Mouse (Mus musculus) spleen, postnatal 4 days (tissue): ENCODE data around the gene Dcaf7.
A peak's percentile ranks its signal among the peaks of the same experiment; 100 is the strongest.
"Not testable (repeated sequence)": the region's sequence is repeated elsewhere in the genome, so short reads cannot be mapped to it uniquely, and the experiment has no call there.

Experiments
- DNase-seq, 2 experiments: peaks; one replicate each; pipeline ENCODE4 v3.0.0; 2022; ENCODE audit warnings: low spot score in 2 of 2

The Dcaf7 gene

DNA sequence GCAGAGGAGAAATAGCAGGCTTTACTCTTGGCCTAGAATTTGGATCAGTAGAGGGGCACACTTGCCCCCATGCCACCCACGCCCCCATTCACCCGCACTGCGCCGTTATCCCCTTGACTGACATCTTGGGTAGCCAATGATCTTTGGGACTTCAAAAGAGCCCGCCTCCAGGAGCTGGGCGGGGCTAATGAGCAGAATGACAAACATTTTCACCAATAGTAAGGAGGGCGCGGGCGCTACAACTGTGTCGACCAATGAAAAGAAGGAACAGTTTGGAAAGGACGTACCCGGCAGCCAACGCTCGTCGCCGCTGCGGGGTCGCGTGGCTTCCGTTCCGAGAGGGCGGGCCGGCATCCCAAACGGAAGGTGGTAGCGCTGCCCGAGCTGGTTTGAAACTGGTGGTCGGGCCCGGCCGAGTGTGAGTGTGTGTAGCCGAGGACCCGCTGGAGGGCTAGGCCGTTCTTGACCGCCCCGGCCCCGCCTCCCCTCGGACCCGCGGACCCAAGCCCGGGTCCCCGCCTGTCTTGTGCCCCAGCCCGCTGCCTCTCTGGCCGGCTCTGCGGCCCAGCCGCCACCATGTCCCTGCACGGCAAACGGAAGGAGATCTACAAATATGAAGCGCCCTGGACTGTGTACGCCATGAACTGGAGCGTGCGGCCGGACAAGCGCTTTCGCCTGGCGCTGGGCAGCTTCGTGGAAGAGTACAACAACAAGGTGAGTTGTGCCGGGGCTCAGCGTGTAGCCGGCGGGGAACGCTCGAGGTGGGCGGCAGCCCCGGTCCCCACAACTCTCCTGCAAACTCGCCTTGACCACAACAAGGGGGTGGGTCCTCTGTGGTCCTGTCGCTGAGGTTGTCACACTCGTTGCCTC lies at the start of gene Dcaf7:
TSS of gene Dcaf7 (plus strand) at position 325 of the 870 bp plus-strand sequence.
- DNase-seq, result peak; percentile 96 to 99

DNA sequence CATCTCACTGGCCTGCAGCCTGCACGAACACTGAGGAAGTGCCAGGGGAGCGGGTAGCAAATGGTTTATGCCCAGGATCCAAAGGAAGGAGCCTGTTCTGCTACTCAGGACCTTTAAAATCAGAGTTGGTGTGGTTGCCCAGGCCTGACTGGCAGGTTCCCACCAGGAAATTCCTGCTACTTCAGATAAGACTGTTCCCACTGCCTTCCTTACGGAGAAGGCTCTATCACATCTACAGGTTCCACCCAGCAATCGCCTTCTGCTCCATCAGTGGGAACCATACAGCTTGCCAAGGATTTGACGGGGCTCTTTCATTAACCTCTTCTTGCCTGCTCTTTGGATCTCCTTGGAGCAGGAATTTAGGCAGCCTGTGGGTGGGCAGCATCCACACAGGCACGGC lies 49.2 kb upstream of the Dcaf7 start:
- no peak for DNase-seq

- DNase-seq, result no peak
These were observed 47.2 kb upstream of the Dcaf7 start for GRCm38 (mm10) chr11:105989446-105989845.

DNA sequence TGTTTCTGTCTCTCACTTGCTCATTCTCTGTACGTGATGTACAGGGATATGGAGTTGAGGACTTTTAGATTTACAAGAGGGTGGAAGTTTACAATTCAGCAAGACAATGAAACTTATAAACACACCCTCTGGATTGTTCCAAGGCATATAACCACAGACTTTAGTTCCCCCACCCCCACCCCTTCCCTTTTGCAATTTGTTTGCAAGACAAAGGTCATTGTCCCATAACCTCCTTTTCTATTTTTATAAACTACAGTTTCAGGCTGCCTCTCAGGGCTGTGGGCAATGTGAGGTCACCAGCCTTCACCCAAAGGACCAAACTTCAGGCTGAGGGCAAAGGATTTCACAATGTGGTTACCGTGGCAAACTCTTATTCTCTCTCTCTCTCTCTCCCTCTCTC lies 46.4 kb upstream of the Dcaf7 start:
- DNase-seq, result no peak

GRCm38 (mm10) chr11:105994375-105994774 lies 42.3 kb upstream of the Dcaf7 start, which contains the start of gene Ace3:
Gene Ace3, plus strand, starts transcription at chr11:105994675.
- DNase-seq, result no peak

GRCm38 (mm10) chr11:106000062-106000461 lies 36.6 kb upstream of the Dcaf7 start:
- no peak for DNase-seq

GRCm38 (mm10) chr11:106001718-106002117 lies 35.0 kb upstream of the Dcaf7 start:
- no peak for DNase-seq

DNA sequence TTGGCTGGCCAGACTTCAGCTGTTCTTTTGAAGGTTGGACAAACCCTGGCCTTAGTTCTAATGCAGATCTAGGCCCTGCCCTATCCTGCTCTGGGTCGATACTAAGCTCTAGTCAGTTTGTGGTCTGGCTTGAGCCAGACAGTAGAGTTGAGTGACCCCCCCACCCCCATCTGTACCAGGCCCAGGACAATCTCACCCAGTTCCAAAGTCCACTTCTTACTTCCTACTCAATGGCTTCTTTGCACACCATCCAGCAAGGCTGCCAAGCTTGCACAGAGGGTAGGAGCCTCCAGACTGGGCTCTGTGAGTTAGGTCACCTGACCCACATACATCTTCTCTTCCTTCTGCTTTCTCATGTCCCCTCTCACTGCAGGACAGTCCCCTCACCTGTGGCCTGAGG lies 32.1 kb upstream of the Dcaf7 start:
- no peak for DNase-seq

DNA sequence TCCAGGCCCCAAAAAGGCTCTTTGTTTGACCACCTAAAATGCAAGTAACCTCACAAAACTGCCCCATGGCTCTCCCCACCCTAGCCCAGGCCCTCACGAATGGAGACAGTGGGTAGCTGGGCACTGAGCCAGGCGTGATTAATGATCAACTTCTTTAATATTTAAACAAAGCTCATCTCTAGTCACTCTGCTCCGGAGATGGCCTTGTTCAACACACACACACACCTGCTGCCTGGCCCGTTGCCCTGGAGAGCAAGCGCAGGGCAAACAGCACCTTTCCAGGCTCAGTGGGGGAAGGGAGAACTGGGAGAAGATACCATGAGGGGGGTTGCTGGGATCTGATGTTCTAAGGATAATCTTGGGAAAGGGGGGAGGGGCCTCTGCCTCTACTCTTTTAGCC lies 30.7 kb upstream of the Dcaf7 start:
- no peak for DNase-seq

DNA sequence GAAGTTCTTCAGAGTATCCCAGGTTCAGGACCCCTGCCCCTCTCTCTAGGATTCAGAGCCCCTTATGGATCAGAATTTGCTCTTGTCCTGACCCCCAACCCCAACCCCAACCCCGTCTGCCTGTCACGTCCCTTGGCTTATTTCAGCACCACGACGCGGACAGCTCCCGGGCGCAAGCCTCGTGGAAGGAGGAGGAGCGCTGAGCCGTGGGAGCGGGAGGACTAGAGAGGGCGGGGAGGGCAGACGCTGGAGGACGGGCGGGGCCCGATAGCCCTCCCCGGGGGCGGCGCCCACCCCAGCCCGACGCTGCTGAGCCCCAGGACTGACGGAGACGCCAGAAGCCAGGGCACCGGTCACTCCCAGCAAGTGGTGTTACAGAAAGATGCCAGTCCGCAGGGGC lies 28.9 kb upstream of the Dcaf7 start, which contains the start of gene Kcnh6:
TSS of gene Kcnh6 (plus strand) at position 304 of the 400 bp plus-strand sequence.
- peak; percentile 65 to 90 for DNase-seq

DNA sequence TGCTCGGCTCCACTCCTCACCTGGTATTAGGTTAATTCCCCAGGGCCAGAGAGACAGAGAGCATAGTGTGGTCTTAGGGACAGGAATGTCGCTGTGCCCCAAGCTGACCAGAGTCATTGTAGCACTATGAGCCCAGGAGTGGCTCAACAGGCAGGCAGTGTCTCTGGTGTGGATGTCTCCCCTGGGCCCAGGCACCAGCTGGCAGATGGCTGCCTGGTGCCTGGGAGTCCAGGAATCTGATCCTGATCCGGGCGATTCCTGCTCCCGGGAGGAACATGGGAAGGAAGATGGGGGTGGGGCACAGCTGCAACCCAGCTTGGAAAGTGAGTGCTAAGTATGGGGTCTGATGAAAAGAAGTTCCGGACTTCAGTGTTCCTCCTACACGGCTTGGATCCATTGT lies 24.0 kb upstream of the Dcaf7 start:
- DNase-seq, result no peak

DNA sequence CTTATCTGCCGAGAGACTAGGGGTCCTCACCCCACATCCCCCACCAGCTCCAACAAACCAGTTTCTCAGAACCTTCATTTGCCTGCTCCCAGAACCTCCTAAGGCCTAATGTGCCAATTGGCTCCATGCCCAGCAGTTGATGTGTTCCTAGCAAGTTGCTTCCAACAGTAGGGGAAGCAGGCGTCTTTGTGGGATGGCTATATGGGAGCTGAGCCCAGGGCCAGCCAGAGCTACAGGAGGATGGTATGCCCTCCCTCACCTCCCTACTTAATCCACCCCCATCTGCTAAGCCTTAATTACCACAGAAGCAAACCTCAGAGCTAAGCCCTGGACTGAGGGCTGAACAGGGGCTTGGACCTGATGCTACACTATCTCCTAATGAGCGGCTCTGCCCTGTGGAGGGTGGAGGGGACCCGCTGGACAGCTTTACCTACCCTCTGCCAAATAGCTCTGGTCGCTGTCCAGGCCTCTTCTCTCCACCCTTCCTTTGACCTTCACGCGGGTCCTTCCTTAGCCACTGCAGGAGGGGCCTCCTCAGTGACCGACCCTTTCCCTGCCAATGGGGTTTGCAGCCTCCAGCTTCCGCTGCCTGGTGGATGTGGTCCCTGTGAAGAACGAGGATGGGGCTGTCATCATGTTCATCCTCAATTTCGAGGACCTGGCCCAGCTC lies 23.0 kb upstream of the Dcaf7 start:
- DNase-seq, result no peak

GRCm38 (mm10) chr11:106016440-106016839 lies 20.2 kb upstream of the Dcaf7 start:
- DNase-seq, result no peak

DNA sequence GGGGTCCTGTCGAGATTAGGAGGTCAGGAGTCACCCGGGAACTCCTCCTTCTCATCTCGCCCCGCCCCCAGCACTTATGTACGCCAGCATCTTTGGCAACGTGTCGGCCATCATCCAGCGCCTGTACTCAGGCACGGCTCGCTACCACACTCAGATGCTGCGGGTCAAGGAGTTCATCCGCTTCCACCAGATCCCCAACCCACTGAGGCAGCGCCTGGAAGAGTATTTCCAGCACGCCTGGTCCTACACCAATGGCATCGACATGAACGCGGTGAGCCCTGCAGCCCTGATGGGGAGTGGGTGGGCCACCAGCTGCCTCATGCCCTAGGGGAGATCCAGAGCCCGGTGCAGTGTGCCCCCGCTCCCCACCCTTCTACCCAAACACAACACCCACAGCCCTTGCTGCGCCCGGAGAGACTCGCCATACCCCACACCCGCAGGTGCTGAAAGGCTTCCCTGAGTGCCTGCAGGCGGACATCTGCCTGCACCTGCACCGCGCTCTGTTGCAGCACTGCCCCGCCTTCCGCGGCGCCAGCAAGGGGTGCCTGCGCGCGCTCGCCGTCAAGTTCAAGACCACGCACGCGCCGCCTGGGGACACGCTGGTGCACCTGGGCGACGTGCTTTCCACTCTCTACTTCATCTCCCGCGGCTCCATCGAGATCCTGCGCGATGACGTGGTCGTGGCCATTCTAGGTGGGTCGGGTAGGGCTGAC lies 16.5 kb upstream of the Dcaf7 start:
- DNase-seq, result no peak

GRCm38 (mm10) chr11:106025774-106026173 lies 10.9 kb upstream of the Dcaf7 start:
- DNase-seq, result peak in 1 of 2 experiments; percentile 55

- peak; percentile 71 to 86 for DNase-seq
These were observed 10.1 kb upstream of the Dcaf7 start for GRCm38 (mm10) chr11:106026465-106027151.

DNA sequence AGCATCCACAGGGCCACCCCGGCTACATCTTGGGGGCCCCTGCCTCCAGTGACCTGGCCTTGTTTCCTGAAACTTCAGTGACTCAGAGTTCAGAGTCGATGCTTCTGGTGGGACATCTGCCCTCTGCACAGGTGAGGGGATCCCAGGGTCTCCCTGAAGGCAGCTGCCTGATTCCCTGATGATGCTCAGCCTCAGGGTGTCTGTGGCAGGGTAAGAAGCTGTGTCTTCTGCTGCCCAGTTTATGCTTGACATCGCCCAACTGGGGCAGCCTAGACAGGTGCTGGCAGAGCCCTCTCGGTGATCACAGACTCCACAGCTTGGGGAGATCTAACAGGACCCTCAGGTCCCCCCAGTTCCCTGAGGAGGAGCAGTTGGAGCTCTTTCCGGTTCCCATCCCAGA lies 9.1 kb upstream of the Dcaf7 start:
- peak in 1 of 2 experiments; percentile 63 for DNase-seq

GRCm38 (mm10) chr11:106032074-106032473 lies 4.6 kb upstream of the Dcaf7 start:
- DNase-seq, result not testable (repeated sequence)

DNA sequence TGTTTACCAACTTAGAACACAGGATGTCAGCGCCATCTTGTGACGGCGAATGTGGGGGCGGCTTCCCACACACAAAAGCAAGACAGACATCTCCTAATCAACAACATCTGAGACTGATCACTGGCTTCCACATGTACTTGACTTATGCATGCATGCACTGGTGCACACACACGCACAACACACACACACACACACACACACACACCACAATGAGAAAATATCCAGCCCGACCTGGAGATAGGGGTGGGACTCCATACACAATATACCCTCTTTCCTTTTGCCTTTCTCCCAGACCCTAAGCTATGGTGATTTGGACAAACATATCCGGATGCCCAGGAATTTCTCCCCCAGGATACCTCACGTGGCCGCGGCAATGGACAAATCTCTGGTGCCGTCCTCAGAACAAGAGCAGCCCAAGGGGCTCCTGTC lies 3.2 kb upstream of the Dcaf7 start:
- DNase-seq, result peak; percentile 32 to 68

DNA sequence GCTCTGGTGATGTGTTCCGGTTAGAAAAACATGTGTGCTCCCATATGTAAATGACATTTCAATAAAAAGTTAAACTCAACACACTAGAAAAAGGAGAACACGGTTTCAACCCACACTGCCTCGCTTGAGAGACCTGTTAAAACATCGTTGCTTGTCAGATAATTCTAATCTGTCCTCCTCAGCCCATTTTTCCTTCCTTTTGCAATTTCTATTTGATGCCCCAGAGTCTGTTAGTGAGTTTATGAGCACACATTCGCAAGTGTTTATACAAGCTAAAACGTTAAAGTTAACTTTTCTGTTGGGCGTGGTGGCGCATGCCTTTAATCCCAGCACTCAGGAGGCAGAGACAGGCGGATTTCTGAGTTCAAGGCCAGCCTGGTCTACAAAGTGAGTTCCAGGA lies 1.7 kb upstream of the Dcaf7 start:
- no peak for DNase-seq

DNA sequence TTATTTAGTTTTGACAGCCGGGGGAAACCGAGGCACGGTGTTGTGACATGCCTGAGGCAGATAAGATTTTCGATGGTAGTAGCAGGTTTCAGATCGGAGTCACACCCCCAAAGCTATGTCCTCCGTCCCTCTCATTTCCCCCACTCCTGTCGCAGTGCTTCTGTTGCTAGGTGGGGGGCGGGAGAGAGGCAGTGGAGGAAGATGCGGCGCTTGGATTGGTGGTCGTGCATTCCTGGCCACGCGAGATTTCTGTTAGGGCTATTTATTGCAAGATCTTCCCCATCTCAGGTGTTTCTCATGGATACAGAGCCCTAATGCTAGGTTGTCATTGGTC lies 713 bp downstream of the Dcaf7 start:
- DNase-seq, result no peak

DNA sequence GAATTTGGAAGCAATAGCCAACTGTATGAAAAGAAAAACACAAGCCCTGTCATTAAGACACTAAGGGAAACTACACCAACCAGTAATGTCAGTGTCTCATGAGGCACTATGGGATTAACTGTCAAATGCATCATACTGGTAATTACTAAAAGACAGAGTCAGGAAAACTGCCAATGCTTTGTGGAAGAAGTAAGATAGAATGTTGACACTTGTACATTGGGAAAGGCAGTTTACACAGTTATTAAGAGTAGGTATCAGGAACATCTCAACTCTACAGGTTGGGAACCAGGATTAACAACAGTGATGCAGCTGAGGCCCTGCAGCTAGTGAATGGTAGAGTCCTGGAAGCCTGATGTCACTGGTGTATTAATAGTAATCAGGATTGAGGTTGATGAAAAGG lies 7.7 kb downstream of the Dcaf7 start:
- DNase-seq, result no peak
